Comparison of ENCODE assay signal across 10 mouse cellular contexts in genomic region chr7:45712022-45712757, GRCm38 (mm10). TPM values are rescaled to one million over a fixed set of nuclear protein-coding genes. Genes with fewer than 3 reads are reported as not detected.
DNase-seq lines count a peak whose midpoint lies in the region; TF ChIP-seq lines count a peak whose summit lies in the region.
"Had no signal": no experiment of that assay in that cellular context is flagged by ENCODE, and none has a peak within 500 bp of the region (broad histone marks: within the 10 kb centered on the region; RNA-seq: fewer than 3 reads in every experiment).

No protein-coding gene starts in this region.

- intact Hi-C loops in gastrocnemius, adult 2 months (cut with DNase I), result loop anchor here (10.0 kb wide), 2 partner anchors 1157 to 1337 kb away; partner anchors contain the start of gene Nr1h2

- no peak overlapping the region for H3K4me3 ChIP-seq in gastrocnemius, adult 2 months
- H3K4me3 ChIP-seq: erythroblast, embryonic 14.5 days had no signal

- peak overlapping the region; percentile 93 for H3K27ac ChIP-seq in gastrocnemius, adult 2 months

- TF ChIP-seq CTCF in gastrocnemius, adult 2 months (IDR thresholded peaks at IDR 0.05), result no peak

- DNase-seq in gastrocnemius, adult 2 months, result peak; percentile 77
- no peak for DNase-seq in gastrocnemius, postnatal 4 days (ENCODE audit: low spot score in 2 of 2)
- DNase-seq in ovary, postnatal 36 days (ENCODE audit: low spot score), result peak; percentile 76
- no peak for DNase-seq in ovary, postnatal 10 days (ENCODE audit: low spot score)
- peak; percentile 87 to 91 for DNase-seq in lung, adult 18-20 months
- DNase-seq in frontal cortex, adult 2 months (ENCODE audit: extremely low spot score in 1 of 2, low spot score in 1 of 2), result no peak
- DNase-seq in embryo, embryonic 11 days, result no peak
- no peak for DNase-seq in layer of hippocampus, adult 8-10 months (ENCODE audit: low spot score in 2 of 2)
- DNase-seq: thymus, postnatal 14 days had no signal

RNA-seq across cellular contexts. Expression of gene Rpl18, which starts 3.1 kb away (rescaled TPM):
- 100 to 1,000 TPM; 451 to 508 TPM for total RNA-seq in gastrocnemius, adult 2 months (2021)
- total RNA-seq in gastrocnemius, postnatal 4 days (2021), result 1,000 to 10,000 TPM in 1 of 2 experiments, 100 to 1,000 TPM in 1; 1,000 to 1,132 TPM
- 280 and 304 TPM in 2 replicates for polyA plus RNA-seq in frontal cortex, adult 2 months (2012; rRNA removed)
- total RNA-seq in layer of hippocampus, adult 8-10 months (2022), result 100 to 1,000 TPM; 385 to 434 (median 409) TPM

RNA-seq across cellular contexts. Expression of gene Sphk2, which starts 5.6 kb away (rescaled TPM):
- total RNA-seq in gastrocnemius, adult 2 months (2021), result 10 to 100 TPM; 14.4 to 15.8 TPM
- total RNA-seq in gastrocnemius, postnatal 4 days (2021), result 10 to 100 TPM; 17.4 to 17.9 TPM
- 22.4 and 23.3 TPM in 2 replicates for polyA plus RNA-seq in frontal cortex, adult 2 months (2012; rRNA removed)
- 10 to 100 TPM; 28.1 to 36.7 (median 32.7) TPM for total RNA-seq in layer of hippocampus, adult 8-10 months (2022)

RNA-seq across cellular contexts. Expression of gene Dbp, which starts 7.3 kb away (rescaled TPM):
- 100 to 1,000 TPM in 1 of 2 experiments, 1 to 10 TPM in 1; 8.8 to 105 TPM for total RNA-seq in gastrocnemius, adult 2 months (2021)
- 10 to 100 TPM; 22.1 to 26.9 TPM for total RNA-seq in gastrocnemius, postnatal 4 days (2021)
- polyA plus RNA-seq in frontal cortex, adult 2 months (2012; rRNA removed), result 208 and 221 TPM in 2 replicates
- total RNA-seq in layer of hippocampus, adult 8-10 months (2022), result 100 to 1,000 TPM in 2 of 4 experiments, 10 to 100 TPM in 2; 76.7 to 136 (median 109) TPM

RNA-seq across cellular contexts. Expression of gene Fam83e, which starts 8.8 kb away (rescaled TPM):
- under 1 TPM; 0.08 to 0.31 TPM for total RNA-seq in gastrocnemius, adult 2 months (2021)
- total RNA-seq in gastrocnemius, postnatal 4 days (2021), result under 1 TPM; 0.34 to 0.52 TPM
- polyA plus RNA-seq in frontal cortex, adult 2 months (2012; rRNA removed), result 0.18 and 0.21 TPM in 2 replicates
- under 1 TPM in 3 of 4 experiments, not detected in 1; 0.18 to 0.41 (median 0.19) TPM for total RNA-seq in layer of hippocampus, adult 8-10 months (2022)

RNA-seq across cellular contexts. Expression of gene Car11, which starts 12.5 kb away (rescaled TPM):
- total RNA-seq in gastrocnemius, adult 2 months (2021), result 10 to 100 TPM in 1 of 2 experiments, 1 to 10 TPM in 1; 7.7 to 16.4 TPM
- total RNA-seq in gastrocnemius, postnatal 4 days (2021), result 1 to 10 TPM; 4.6 to 4.9 TPM
- 283 and 318 TPM in 2 replicates for polyA plus RNA-seq in frontal cortex, adult 2 months (2012; rRNA removed)
- 100 to 1,000 TPM; 158 to 230 (median 187) TPM for total RNA-seq in layer of hippocampus, adult 8-10 months (2022)
- polyA plus RNA-seq: erythroblast, embryonic 14.5 days had no signal

Comparison
In these comparisons a context has a peak if more than half of its experiments do, and no peak if none do; other contexts are left out.
1. DNase-seq: peak in gastrocnemius, adult 2 months (single experiment), ovary, postnatal 36 days (single experiment) and lung, adult 18-20 months (2 of 2); none in gastrocnemius, postnatal 4 days (0 of 2), ovary, postnatal 10 days (single experiment), frontal cortex, adult 2 months (0 of 2), embryo, embryonic 11 days (single experiment) and layer of hippocampus, adult 8-10 months (0 of 2).